Mouse (Mus musculus) lung, postnatal 10 days (tissue): Measurements from ENCODE around the gene Cytl1.

Experiments
- DNase-seq: peaks from one replicate; pipeline ENCODE4 v3.0.0; 2021

Gene Cytl1

GRCm38 (mm10) chr5:37735224-37735623 is at the start of gene Cytl1:
Gene Cytl1 (plus strand): TSS chr5:37735519.
- DNase-seq, result no peak

DNA sequence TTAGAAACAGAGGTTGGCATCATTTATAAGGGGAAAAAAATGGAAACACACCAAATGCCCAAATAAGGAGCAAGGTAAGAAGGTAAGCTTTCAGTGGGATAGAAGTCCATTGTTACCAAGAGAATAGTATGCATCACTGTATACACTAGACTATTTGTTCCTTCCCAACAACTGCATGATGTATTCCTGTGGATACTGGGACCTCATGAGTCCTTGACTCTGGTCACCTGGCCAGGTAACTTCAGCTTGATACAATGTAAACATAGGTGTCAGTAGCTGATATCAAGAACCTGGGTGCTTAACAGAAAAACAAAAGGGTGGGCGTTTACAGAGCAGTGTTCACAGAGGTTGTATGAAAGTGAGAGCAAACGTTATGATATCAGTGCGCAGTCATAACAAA is 42.6 kb upstream of the Cytl1 start:
- DNase-seq, result no peak

DNA sequence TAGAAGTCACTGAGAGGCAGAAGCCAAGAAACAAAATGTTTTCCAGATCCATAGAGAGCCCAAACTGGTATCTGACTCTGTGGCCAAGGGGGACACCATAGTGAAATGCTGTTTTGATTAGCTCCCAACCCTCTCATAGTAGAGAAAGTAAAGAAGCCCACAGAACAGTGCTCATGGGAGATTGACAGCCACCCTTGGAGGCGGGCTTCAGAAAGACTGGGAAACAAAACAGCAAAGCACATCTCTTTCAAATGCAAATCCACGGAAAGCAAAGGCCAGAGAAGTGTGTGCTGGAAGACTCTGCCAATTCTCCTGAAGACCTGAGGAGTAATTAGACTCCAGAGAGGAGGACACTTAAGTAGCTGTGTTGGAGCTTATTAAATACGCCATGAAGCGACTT is 39.5 kb upstream of the Cytl1 start:
- DNase-seq, result no peak

- DNase-seq, result no peak
Measured at GRCm38 (mm10) chr5:37697286-37697685, 38.0 kb upstream of the Cytl1 start.

GRCm38 (mm10) chr5:37699757-37700156 is 35.6 kb upstream of the Cytl1 start:
- DNase-seq, result no peak

GRCm38 (mm10) chr5:37704962-37705361 is 30.4 kb upstream of the Cytl1 start:
- DNase-seq, result no peak

- no peak for DNase-seq
Measured at GRCm38 (mm10) chr5:37708124-37708523, 27.2 kb upstream of the Cytl1 start.

DNA sequence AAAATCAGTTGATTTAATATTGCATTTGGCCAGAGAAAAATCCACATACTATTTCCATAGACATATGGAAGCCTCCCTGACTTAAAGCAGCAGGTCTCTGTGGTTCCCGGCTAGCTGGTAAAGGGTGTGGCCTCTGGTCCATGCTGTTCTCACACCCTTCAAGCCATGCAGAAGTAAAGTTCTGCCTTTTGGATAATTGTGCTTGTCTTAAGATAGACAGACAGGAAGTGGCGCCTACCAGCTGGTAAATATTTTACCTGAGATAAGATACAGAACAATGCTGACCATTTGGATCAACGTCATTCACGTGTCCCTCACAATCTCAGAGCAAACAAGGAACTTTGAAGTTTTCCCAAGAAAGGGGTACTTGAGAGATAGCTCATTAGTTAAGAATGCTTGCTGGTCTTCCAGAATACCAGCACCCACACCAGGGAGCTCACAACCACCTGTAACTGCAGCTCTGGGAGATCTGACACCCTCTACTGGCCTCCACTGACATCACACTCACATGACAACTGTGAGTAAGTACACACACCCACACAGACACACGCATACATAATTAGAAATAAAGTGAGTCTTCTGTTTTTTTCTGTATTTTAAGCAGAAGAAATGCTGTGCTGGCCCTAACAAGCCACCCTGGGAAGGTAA is 25.9 kb upstream of the Cytl1 start:
- no peak for DNase-seq

DNA sequence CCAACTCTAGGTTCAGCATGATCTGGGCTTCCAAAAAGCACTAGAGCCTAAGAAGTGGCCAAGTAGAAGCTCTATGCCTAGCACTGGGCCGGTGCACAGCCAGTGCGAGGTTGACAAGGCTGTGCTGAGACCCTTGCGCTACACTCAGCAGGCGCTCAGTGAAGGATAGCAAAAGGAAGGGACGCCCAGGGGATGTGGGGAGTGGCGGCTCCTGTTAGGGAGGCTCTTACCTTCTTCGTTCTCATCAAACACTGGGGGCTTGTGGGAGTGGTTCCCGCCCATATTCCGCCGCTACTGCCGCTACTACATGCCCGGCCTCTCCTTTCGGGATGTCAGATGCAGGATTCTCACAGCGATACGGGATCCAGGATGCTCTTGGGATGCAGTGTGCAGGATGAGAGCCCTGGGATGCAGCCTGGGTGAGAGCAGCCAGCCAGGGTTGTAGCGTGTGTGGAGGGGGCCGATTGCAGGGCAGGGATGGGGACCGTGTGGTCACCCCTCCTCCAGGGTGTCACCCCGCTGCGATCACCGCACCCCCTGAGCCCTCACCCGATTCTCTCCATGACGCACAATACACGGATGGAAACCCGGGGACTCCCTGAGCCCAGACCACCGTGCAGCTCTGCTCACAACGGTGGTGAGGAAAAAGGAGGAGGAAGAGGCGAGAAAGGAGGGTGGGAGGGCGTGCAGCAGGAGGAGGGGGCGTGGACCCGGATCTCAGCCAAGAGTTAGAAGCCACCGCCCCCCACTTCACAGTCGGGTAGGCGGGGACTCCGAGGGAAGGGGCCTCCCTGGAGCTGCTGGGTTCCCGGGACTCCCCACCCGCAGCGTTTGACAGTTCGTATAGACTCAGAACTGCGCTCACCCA is 18.6 kb upstream of the Cytl1 start, which contains the start of gene Stk32b:
Stk32b (minus strand) TSS at position 667 of the 868 bp plus-strand sequence.
- peak; percentile 45 for DNase-seq

DNA sequence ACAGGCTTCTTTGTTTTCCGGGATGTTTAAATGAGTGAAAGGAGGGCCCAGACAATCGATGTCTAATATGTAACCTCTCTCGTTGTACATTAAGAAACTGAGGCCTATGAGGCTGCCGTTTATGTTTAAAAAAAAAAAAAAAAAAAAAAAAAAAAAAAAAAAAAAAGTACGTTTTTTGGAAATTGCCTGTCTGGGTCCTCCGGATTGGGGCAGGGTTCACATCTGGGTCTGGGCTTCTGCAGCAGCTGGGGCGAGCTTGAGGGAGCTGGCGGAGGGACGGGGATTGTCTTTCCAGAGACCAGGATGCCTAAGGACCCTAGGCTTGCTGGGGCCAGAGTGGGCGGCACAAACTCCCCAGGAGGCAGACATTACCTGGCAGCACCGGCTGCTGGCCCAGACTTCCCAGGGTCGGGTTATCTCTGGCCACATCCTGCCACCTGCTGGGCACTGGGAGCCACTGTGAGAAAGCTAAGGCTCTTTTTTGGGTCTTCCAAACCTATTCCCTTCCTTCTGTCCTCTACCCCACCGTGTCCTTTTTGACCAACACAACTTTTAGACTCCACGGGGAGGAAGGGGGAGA is 17.8 kb upstream of the Cytl1 start:
- DNase-seq, result peak; percentile 26

DNA sequence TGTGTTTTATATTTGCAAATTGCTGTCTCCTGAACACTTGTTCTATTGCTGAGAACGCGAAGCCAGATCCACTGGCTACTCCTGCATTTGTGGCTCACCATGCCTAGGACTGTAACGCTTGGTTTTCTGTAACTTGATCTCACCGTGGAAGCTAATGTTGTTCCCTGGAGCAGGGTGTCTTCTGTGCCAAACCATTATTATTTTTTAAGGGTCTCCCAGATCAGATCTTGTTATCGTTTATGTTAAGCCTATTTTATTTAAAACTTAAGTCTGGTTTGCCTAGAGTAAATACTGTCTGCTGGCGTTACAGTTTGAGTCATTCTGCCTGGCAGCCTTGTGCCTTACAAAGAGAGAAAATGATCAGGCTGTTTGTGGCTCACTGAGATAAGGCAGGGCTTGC is 14.6 kb upstream of the Cytl1 start:
- no peak for DNase-seq

GRCm38 (mm10) chr5:37725220-37725886 is 10.0 kb upstream of the Cytl1 start:
- DNase-seq, result no peak

DNA sequence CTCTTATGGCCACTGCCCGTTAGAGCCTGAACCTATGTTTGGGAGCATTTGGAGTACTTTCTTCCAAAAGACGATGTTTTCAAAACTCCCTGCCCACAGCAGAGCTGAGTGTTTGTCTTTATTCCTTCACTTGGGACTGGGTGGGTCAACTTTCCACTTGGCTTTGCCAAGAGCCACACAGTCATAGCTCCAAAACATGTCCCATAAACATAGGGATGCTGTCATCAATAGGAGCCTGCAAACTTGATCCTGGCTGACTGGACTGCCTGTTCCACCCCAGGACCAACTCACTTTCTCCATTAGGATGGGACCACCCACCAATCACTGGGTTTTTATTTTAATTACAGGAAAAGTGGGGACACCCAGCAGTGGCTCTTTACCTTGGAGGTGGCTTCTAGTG is 4.5 kb upstream of the Cytl1 start:
- no peak for DNase-seq

DNA sequence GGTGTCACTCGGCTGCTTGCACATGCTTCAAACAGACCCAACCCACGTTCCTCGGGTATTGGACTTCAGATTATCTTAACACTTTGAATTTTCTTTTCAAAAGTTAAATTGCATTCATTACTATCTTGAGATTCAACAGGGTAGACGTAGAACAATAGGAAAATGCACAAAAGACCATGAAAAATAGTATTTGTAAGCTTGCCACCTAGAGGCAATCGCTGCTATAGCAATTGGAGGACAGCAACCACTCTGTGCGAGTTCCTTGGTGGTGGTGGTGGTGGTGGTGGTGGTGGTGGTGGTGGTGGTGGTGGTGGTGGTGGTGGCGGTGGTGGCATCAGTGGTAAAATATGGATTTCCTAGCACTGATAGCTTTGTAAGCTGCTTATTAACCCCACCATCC is 894 bp downstream of the Cytl1 start:
- DNase-seq, result no peak

GRCm38 (mm10) chr5:37743889-37744707 is 8.8 kb downstream of the Cytl1 start:
- peak; percentile 24 for DNase-seq

- peak; percentile 77 for DNase-seq
Measured at GRCm38 (mm10) chr5:37752027-37752967, 17.0 kb downstream of the Cytl1 start.

DNA sequence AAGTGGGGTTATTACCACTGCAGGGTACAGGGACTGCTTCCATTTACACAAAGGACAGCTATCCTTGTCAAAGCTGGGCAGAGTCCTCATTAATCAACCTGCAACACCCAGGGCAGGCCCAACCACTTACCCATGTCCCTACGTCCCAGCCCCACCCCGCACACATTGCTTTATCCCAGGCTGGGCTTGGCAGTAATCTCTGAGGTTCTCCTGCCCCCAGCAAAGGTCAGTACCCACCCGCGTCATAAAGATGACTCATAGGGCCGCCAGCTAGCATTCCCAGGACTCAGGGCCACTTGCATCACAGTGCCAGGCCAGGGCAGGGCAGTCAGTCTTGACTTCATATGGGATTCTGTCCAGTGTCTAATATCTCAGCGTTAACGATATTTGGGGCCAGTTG is 18.0 kb downstream of the Cytl1 start:
- DNase-seq, result no peak

GRCm38 (mm10) chr5:37762046-37762445 is 26.7 kb downstream of the Cytl1 start:
- no peak for DNase-seq

- DNase-seq, result no peak
Measured at GRCm38 (mm10) chr5:37765851-37766250, 30.5 kb downstream of the Cytl1 start.

DNA sequence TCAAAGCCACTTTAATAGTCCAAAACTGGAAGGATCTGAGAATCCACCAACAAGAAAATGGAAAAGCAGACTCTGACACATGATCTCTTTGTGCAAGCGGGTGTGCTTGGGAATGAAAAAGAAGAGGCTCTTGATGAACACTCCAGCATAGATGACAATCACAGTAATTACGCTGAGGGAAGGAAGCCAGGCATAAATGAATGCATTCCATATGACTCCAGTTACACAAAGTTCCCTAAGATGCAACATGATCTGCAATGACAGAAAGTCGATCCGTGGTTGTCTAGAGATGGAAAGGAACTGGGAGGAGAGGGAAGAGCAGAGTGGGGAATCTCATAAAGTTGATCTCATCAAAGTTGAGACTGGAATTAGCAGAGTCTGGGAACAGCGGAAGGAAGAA is 31.9 kb downstream of the Cytl1 start:
- DNase-seq, result no peak

DNA sequence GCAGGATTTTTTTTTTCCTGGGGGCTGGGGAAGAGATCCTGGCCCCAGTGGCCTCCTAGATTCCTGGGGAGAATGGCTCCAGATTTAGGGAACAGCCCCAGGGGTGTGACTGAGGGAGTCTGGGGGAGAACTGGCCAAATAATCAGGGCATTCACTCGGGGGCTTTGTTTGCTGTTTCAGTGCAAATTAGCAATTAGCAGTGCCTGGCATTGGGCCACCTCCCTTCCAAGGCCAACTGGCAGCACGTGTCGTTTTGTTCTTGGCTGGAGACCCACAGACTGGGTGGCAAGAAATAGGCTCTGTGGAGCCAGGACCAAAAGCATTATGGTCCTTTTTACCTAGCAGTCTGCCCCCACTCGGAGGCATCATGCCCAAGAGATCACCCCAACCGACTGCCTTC is 33.7 kb downstream of the Cytl1 start:
- DNase-seq, result peak; percentile 12
